Mouse (Mus musculus) hindbrain, postnatal 0 days (tissue): ENCODE measurements at regions not wholly inside any gene's neighbourhood (a gene's known extent, or its start where the extent isn't known, plus 50 kb on each side); places are given as distances from the start of the nearest gene placed in this dataset.

Source experiments
- ATAC-seq: fragments of 200-750 bp; cut with Nextera tagmentation; 2 replicates; pipeline ENCODE4 v1.8.0; 2017; ENCODE audit warnings: mild to moderate bottlenecking, moderate TSS enrichment, moderate library complexity
- DNase-seq: peaks from one replicate; pipeline ENCODE4 v3.0.0-alpha.2; 2015; ENCODE audit warnings: low spot score
- H3K27ac ChIP-seq: fragments of 300-500 bp; sonication (generic); 2 replicates; pipeline ENCODE4 v1.5.1; 2014; ENCODE audit warnings: mild to moderate bottlenecking
- H3K27me3 ChIP-seq: fragments of 300-500 bp; sonication (generic); 2 replicates; pipeline ENCODE4 v1.6.1; 2014; ENCODE audit warnings: low read length, mixed read lengths; ENCODE audit not compliant: insufficient read depth
- H3K36me3 ChIP-seq: fragments of 300-500 bp; sonication (generic); 2 replicates; pipeline ENCODE4 v1.6.1; 2014; ENCODE audit warnings: low read length, mixed read lengths; ENCODE audit not compliant: insufficient read depth
- H3K4me1 ChIP-seq: fragments of 300-500 bp; sonication (generic); 2 replicates; pipeline ENCODE4 v1.6.1; 2014; ENCODE audit warnings: antibody characterized with exemption, low read length, mixed read lengths; ENCODE audit not compliant: insufficient read depth
- H3K4me2 ChIP-seq: fragments of 300-500 bp; sonication (generic); 2 replicates; pipeline ENCODE4 v1.6.1; 2014; ENCODE audit warnings: low read depth, mild to moderate bottlenecking, low read length, moderate library complexity, mixed read lengths
- H3K4me3 ChIP-seq: fragments of 300-500 bp; sonication (generic); 2 replicates; pipeline ENCODE4 v1.5.1; 2014; ENCODE audit warnings: low read length
- H3K9ac ChIP-seq: fragments of 300-500 bp; sonication (generic); replicated peaks from 2 replicates; pipeline ENCODE4 v1.6.1; 2014; ENCODE audit warnings: mild to moderate bottlenecking, low read length, moderate library complexity, mixed read lengths
- H3K9me3 ChIP-seq: fragments of 300-500 bp; sonication (generic); 2 replicates; pipeline ENCODE4 v1.6.1; 2016; ENCODE audit warnings: low read length, mixed read lengths
- CTCF ChIP-seq: IDR thresholded peaks from 2 replicates; pipeline ENCODE4 v1.5.1; 2016; ENCODE audit warnings: antibody characterized with exemption, control low read depth, low read depth
- WGBS: fragments of 180-500 bp; shearing (Covaris S2); extraction: QIAGEN DNeasy Blood & Tissue Kit; methylation state at CpG from one replicate; pipeline ENCODE4 v1.1.7; 2014; 5-methylcytosine and 5-hydroxymethylcytosine counted together

- no peak for ATAC-seq
- DNase-seq = peak; percentile 53
- WGBS = 28% methylated on average over 4 of the region's 4 CpGs
- no peak for TF ChIP-seq CTCF
- Histone ChIP-seq H3K4me1 (peaks cover 4% of the 10 kb centered on the region; the same call in 1 of the 2 replicates), H3K9me3 (no peaks in the 10 kb centered on the region), H3K9ac (no peak overlapping the region), H3K4me3 (no peak overlapping the region), H3K36me3 (no peaks in the 10 kb centered on the region), H3K27me3 (no peaks in the 10 kb centered on the region), H3K27ac (no peak overlapping the region), H3K4me2 (no peak overlapping the region)
These were observed 336.8 kb upstream of the Gm6657 start for GRCm38 (mm10) chr12:77857281-77857680.

- no peak for ATAC-seq
- 70% methylated on average over 13 of the region's 13 CpGs for WGBS
- no peak for TF ChIP-seq CTCF
These were observed 333.1 kb upstream of the Gm6657 start for GRCm38 (mm10) chr12:77860769-77861557.

GRCm38 (mm10) chr12:77867947-77868495 is 326.0 kb upstream of the Gm6657 start:
- DNase-seq = no peak
- Histone ChIP-seq H3K4me2 (no peak overlapping the region), H3K4me3 (no peak overlapping the region), H3K4me1 (no peaks in the 10 kb centered on the region), H3K27ac (no peak overlapping the region), H3K27me3 (no peaks in the 10 kb centered on the region), H3K36me3 (no peaks in the 10 kb centered on the region), H3K9ac (no peak overlapping the region), H3K9me3 (no peaks in the 10 kb centered on the region)
- 46% methylated on average over 4 of the region's 4 CpGs for WGBS
- no peak for TF ChIP-seq CTCF
- ATAC-seq = no peak

More at GRCm38 (mm10) chr12:77860769-77861557, 333.1 kb upstream of the Gm6657 start:
- no peak for DNase-seq
- Histone ChIP-seq H3K9ac (no peak overlapping the region), H3K9me3 (no peaks in the 10 kb centered on the region), H3K27ac (no peak overlapping the region), H3K36me3 (no peaks in the 10 kb centered on the region), H3K27me3 (no peaks in the 10 kb centered on the region), H3K4me2 (no peak overlapping the region), H3K4me1 (no peaks in the 10 kb centered on the region), H3K4me3 (no peak overlapping the region)

DNA sequence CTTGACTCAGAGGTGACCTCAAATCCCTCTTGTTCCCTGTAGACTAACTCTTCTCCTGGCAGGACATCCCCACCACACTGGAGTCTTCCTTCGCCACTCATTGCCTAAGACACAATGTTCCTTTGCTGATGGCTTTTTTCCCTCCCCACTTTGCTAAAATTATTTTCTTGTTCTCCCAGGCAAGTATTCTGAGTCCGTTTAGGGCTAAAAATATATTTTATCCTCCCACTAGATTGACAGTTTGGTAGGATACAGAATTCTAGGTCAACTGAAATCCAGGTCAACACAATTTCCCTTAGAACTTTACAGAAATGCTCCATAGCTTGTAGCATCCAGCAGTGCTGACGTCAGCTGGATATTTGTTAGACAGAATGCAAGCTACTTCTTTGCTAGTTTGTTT is 324.7 kb upstream of the Gm6657 start:
- 83% methylated on average over 3 of the region's 3 CpGs for WGBS
- no peaks in the 10 kb centered on the region for H3K27me3 ChIP-seq
- H3K9ac ChIP-seq = no peak overlapping the region
- DNase-seq = no peak
- no peak for ATAC-seq
- no peak for TF ChIP-seq CTCF
- no peaks in the 10 kb centered on the region for H3K36me3 ChIP-seq
- H3K4me1 ChIP-seq = no peaks in the 10 kb centered on the region
- no peaks in the 10 kb centered on the region for H3K9me3 ChIP-seq
- no peak overlapping the region for H3K4me2 ChIP-seq
- H3K27ac ChIP-seq = no peak overlapping the region
- H3K4me3 ChIP-seq = no peak overlapping the region

GRCm38 (mm10) chr12:77887335-77887734 is 306.7 kb upstream of the Gm6657 start:
- WGBS = 86% methylated on average over 2 of the region's 2 CpGs
- Histone ChIP-seq H3K27ac (no peak overlapping the region), H3K27me3 (no peaks in the 10 kb centered on the region), H3K36me3 (no peaks in the 10 kb centered on the region), H3K4me2 (no peak overlapping the region), H3K4me1 (no peaks in the 10 kb centered on the region), H3K9me3 (no peaks in the 10 kb centered on the region), H3K9ac (no peak overlapping the region), H3K4me3 (no peak overlapping the region)
- no peak for TF ChIP-seq CTCF
- ATAC-seq = no peak
- DNase-seq = no peak

DNA sequence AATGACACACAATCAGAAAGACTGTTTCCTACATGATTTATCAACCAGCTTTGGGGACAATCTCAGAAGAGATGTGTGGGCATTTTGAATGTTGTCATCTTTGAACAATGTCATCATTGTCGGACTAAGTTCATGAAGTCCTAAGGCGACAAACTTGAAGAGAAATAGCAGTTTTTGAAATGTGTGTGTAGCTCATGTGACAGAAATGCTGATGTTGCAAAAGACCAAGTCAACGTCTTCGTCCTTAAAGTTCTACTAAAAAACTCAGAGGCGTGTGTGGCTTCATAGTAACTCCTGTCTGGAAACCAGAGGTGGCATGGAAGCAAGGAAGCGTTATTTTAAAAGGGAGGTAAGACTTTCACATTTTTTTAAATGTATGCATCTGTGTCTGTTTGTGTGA is 302.6 kb upstream of the Gm6657 start:
- no peak for DNase-seq
- WGBS = 92% methylated on average over 6 of the region's 6 CpGs
- no peak overlapping the region for H3K4me2 ChIP-seq
- H3K27me3 ChIP-seq = no peaks in the 10 kb centered on the region
- no peaks in the 10 kb centered on the region for H3K9me3 ChIP-seq
- H3K4me3 ChIP-seq = no peak overlapping the region
- no peaks in the 10 kb centered on the region for H3K36me3 ChIP-seq
- no peak for TF ChIP-seq CTCF
- no peak overlapping the region for H3K9ac ChIP-seq
- no peak overlapping the region for H3K27ac ChIP-seq
- ATAC-seq = no peak
- no peaks in the 10 kb centered on the region for H3K4me1 ChIP-seq

DNA sequence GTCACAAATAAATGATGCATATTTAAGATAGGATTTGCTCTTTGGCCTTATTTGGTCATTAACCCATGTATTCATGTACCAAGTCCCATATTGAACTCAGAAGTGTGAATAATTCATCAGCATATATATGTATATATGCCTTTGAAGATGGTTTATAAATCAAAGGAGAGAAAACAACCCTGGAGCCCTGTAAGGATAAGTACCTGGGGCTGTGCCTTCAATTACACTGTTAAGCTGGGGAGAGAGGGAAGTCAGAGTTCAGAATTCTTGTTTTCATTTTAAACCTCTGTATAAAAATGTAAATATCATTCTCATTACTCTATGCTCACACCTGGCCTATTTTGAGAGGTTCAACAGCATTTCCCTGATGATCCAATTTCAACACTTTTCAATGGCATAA is 299.8 kb upstream of the Gm6657 start:
- Histone ChIP-seq H3K36me3 (no peaks in the 10 kb centered on the region), H3K4me2 (no peak overlapping the region), H3K9me3 (no peaks in the 10 kb centered on the region), H3K4me1 (no peaks in the 10 kb centered on the region), H3K27me3 (no peaks in the 10 kb centered on the region), H3K4me3 (no peak overlapping the region), H3K27ac (no peak overlapping the region), H3K9ac (no peak overlapping the region)
- ATAC-seq (no peak), DNase-seq (no peak)
- no peak for TF ChIP-seq CTCF
